Mouse (Mus musculus) embryonic stem cell, embryonic (primary cell): ENCODE results near the gene Foxp1.

Source experiments
- CTCF ChIA-PET, 4 experiments: fragments of 300-600 bp in 2 of 4; fragments of 350-600 bp in 2 of 4; sonication (Branson Sonifier 250); formaldehyde crosslinking; loops; one replicate each; lab custom pipeline; 2022; ENCODE audit warnings: inconsistent platforms in 2 of 4; lab: Charles Lee
- POLR2A ChIA-PET, 4 experiments: fragments of 300-600 bp in 2 of 4; fragments of 350-600 bp in 2 of 4; sonication (Branson Sonifier 250); formaldehyde crosslinking; loops; one replicate each; lab custom pipeline; 2022; ENCODE audit warnings: antibody characterized with exemption in 4 of 4, inconsistent platforms in 1 of 4; lab: Charles Lee

The Foxp1 gene

DNA sequence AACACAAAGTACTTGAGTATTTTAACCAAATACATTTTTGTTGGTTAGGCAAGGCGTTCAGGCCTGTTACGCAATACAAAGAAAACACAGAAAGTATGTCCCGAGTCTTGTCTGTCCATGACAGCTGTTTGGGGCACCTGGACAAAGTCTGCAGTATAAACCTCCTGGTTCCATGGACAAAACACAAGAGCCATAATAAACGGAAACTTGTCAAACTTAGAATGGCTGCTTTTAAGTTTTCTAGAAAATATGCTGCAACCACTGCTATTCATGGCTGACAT lies 378.8 kb downstream of the Foxp1 start:
- ChIA-PET CTCF (no interaction called here), POLR2A (no interaction called here)

DNA sequence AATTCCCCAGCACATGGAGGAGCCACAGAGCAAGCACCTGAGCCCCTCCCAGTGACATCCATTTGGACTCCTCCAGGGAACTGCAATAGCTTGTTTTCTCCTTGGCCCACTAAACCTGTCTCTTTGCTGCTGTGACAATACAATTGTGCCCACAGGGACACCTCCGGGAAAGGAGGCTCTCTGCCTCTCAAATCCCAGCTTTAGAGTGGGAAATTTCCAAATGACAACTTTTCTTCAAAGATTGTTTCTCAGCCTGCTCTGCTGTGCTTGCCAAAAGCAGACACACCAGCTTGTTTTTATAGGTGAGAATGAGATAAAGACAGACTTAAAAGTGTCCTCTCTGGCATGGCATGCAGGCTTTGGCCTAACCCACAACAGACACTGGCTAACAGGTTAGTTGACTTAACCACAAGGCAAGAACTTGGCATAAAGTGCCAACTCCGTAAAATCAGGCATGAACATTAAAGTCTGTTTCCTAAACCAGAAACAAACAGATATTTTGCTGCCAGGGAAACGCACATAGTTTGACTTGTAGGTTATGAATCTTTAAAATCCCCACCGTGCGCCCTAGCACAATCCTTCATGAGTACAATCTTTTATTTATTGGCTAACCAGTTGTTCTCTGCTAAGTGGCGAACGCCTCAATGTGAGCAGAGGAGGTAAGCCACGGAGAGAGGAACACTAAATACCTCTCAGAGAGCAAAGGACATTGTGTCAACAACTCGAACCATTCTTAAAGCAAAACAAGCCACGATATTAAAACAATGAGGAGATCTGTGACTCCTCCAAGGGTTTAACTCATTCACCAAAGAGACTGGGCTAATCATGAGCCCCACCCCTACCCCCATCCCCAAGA lies 379.4 kb downstream of the Foxp1 start:
- CTCF ChIA-PET: interaction anchor here in 1 of 4 experiments (0.6 kb wide), 1 partner anchor 98 kb away, joined by 3 read pairs; no protein-coding TSS in a partner anchor
- POLR2A ChIA-PET: no interaction called here

DNA sequence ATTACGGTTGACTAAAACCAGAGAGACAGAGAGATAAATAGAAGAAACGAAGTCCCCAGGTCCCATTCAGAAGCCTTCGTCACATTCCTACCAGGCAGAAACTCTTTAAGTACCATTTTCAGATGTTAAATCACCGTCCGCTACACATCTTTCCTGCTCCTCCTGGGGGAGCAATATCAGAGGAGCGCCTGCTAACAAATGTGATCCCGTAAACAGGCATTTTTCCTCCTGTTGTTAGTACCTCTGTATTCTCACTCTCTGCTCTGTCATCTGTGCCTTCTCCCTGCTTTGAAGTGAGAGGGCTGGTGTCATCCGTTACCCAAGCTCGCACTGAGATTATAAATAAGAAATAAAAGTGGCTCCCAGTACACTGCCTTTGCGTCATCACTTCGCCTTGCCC lies 384.5 kb downstream of the Foxp1 start:
- ChIA-PET CTCF (no interaction called here), POLR2A (no interaction called here)

DNA sequence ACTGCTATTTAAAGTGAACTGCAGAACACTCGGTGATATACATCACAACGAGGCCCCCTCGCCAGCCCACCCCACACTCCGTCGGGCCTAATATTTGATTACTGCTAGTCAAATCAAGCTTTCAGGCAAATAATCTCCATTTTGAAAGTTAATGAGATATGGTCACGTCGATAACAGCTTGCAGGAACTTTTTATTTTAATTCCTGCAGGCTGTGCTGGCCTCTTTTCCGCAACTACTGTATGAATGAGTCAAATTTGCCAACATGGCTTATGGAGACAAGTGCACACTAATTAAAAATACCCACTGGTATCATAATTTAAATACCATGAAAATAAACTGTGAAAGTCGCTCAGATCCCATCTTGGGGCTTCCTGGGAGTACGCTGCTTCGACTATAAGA lies 385.4 kb downstream of the Foxp1 start:
- POLR2A ChIA-PET: no interaction called here
- CTCF ChIA-PET: no interaction called here

GRCm38 (mm10) chr6:99135938-99136729 lies 386.4 kb downstream of the Foxp1 start:
- CTCF ChIA-PET: no interaction called here
- POLR2A ChIA-PET: no interaction called here

- ChIA-PET POLR2A (interaction anchor here in 1 of 4 experiments (1.0 kb wide), 1 partner anchor 11 kb away, joined by 3 read pairs; no protein-coding TSS in a partner anchor), CTCF (interaction anchor here in 1 of 4 experiments (0.7 kb wide), 1 partner anchor 389 kb away, joined by 3 read pairs; no protein-coding TSS in a partner anchor)
Measured at GRCm38 (mm10) chr6:99131815-99132214, 390.7 kb downstream of the Foxp1 start.

DNA sequence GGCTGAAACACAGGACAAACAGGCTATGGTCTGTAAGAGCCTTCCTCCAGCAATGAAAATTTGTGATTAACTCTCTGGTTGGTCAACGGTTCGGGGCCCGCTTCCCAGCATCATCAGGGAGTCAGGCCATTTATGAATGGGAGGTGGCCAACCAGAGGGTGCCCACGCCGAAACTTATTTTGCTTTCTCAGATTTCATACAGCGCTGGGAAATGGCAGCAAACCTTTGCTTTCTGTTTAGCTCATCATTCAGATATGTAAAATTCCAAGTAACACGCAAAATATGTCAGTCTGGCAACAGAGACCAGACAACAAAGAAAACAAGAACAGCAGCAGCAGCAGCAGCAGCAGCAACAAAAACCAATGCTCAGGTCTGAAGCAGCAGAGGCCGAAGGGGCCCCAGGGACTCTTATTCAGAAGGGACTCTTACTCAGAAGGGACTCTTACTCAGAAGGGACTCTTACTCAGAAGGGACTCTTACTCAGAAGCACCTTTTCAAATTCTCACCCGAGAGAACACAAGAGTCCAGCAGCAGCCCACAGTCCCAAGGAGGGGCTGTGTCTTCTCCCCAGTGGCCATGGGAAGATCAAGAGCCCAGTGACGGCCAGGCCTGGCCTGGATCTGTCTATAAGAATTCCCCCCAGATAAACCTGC lies 391.6 kb downstream of the Foxp1 start:
- POLR2A ChIA-PET: interaction anchor here in 1 of 4 experiments (0.5 kb wide), 1 partner anchor 174 kb away, joined by 3 read pairs; no protein-coding TSS in a partner anchor
- CTCF ChIA-PET: no interaction called here

GRCm38 (mm10) chr6:99126717-99127116 lies 395.8 kb downstream of the Foxp1 start:
- POLR2A ChIA-PET: no interaction called here
- CTCF ChIA-PET: no interaction called here

DNA sequence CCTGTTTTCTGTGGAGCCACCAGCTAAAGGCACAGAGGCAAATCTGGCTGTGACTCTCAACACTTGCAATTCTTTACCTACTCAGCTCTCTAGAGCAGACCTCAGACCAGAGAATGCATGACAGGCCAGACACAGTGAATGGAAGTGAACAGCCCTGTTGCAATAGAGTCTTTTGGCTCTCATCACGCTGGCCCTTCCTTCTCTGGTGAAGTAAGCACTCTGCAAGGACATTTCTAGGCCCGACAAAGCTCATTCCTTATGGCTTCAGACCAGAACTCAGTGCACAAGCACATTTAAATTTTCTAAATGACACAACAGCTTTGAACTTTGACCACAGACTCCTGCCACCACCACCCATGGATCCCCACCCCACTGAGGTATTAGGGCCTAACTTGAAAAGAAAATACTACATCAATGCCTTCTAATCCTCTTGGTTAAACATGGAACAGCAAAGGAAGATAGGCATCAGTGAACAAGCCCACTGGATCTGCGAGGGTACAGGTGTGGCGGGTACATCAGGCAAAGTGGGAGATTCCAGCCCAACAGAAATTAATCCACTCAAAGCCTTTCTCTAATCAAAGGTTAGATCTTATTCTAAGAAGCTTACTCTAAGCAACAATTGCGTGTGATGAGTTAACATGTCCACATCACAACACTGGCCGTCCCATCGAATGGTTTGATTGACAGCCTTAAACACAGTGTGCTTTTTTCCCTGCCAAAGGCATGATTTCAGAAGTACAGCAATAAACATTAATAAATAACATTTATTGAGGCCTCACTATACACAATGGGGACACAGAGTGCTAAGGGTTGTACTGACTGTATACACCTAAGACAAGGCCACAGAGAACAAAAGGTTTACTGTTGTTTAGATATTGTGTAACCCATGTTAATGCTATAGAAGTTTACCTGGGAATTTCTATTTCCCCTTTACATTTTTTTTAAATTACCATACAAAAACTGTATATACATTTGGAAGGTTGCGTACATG lies 401.4 kb downstream of the Foxp1 start:
- POLR2A ChIA-PET: interaction anchor here in 1 of 4 experiments (1.0 kb wide), 1 partner anchor 11 kb away, joined by 3 read pairs; no protein-coding TSS in a partner anchor

GRCm38 (mm10) chr6:99118534-99118933 lies 404.0 kb downstream of the Foxp1 start:
- POLR2A ChIA-PET: interaction anchor here in 1 of 4 experiments (1.5 kb wide), 1 partner anchor 11 kb away, joined by 4 read pairs; no protein-coding TSS in a partner anchor
- CTCF ChIA-PET: no interaction called here

More for the DNA sequence above, 401.4 kb downstream of the Foxp1 start:
- CTCF ChIA-PET: no interaction called here

DNA sequence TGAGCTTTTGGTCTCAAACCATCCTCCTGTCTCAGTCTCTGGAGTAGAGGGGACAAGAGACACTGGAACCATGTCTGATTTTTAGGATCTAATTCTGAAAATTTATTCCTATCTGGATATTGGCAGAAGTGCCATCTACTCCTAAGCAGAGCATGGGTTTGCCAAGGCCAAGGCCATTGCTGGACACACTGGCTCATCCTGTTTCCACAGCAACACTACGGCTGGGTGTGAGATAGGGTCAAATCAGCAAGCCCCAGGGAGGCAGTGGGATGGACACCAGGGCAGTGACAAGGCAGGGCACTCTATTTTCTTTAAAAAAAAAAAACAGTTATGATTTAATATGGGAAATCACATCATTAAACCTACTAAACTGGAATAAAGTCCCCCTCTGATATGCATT lies 405.1 kb downstream of the Foxp1 start:
- ChIA-PET POLR2A (interaction anchor here in 1 of 4 experiments (0.6 kb wide), 1 partner anchor 743 kb away, joined by 3 read pairs; no protein-coding TSS in a partner anchor), CTCF (no interaction called here)

DNA sequence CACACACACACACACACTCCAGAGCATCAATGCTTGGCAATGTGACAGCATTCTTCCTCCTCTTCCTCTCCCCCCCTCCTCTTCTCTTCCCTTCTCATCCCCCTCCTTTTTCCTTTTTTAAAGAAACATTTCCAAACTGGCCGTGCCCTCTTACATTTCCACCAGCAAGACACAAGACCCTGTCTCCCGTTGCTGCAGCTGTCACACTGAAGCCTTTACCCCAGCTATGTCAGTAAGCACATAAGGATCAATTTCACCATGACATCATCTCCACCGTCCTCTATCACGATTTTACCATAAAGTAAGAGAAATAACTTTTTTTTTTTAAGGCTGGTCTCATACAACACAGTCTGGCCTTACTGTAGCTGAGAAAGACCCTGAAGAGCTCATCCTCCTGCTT lies 410.7 kb downstream of the Foxp1 start:
- POLR2A ChIA-PET: no interaction called here
- CTCF ChIA-PET: no interaction called here

- POLR2A ChIA-PET: no interaction called here
- CTCF ChIA-PET: no interaction called here
Measured at GRCm38 (mm10) chr6:99108417-99108816, 414.1 kb downstream of the Foxp1 start.

GRCm38 (mm10) chr6:99107674-99108073 lies 414.8 kb downstream of the Foxp1 start:
- CTCF ChIA-PET: no interaction called here
- POLR2A ChIA-PET: no interaction called here

DNA sequence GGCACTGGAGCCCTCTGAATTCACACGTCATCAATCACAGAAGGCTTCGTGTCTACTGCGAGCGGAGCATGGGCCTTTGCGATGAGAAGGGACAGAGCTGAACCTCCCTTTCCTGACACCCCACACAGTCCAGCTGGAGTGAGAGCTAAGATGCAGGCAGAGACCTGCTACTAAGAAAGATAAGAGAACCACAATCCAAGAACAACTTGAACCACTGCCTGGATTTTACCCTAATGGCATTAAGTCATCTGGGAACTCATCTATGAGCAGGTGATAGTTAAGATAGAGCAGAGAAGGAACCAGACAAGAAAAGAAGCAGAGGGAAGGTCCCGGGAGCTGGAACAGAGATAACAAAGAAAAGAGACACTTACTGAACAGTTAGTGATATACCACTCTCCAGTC lies 415.4 kb downstream of the Foxp1 start:
- ChIA-PET POLR2A (no interaction called here), CTCF (no interaction called here)

DNA sequence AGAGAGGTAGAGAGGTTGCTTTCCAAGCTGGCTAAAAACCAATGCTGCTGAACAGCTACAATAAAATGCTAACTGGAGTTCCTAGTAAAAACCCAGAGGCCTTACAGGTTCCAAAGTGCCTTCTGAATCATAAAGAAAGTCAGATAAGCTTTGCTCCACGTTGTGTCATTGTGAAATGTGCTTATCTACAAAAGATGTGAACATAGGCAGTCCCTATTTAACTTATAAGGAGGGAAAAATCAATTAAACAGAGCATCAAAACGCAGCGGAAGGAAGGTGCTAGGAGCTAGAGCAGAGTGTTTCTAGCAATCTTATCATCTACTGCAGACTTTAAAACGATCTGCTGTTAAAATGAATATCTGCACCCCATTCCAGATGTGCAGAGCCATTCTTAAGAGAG lies 416.5 kb downstream of the Foxp1 start:
- POLR2A ChIA-PET: no interaction called here
- CTCF ChIA-PET: interaction anchor here in 1 of 4 experiments (0.9 kb wide), 1 partner anchor 10 kb away, joined by 3 read pairs; no protein-coding TSS in a partner anchor

DNA sequence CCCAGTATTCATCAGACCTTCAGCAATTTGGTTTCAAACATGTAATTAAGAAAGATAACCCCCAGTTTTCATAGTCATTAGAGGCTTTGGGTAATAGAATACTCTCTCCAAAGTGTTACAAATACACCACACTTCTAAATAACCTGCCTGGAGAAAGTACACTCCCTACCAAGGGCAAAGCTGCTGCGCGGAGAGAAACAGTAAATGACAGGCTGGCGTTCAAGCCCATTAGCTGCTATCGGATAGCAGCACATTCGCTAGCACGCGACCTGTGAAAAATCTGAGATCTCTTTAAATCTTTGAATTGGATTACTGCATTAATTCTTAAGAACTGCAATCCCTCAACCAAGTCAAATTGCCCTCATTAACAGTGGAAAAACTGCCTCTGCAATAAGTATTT lies 418.1 kb downstream of the Foxp1 start:
- CTCF ChIA-PET: interaction anchor here in 2 of 4 experiments (0.6 kb wide), 2 partner anchors 70 to 1506 kb away, joined by 3 read pairs; no protein-coding TSS in a partner anchor
- POLR2A ChIA-PET: interaction anchor here in 1 of 4 experiments (0.6 kb wide), 1 partner anchor 77 kb away, joined by 6 read pairs; no protein-coding TSS in a partner anchor

DNA sequence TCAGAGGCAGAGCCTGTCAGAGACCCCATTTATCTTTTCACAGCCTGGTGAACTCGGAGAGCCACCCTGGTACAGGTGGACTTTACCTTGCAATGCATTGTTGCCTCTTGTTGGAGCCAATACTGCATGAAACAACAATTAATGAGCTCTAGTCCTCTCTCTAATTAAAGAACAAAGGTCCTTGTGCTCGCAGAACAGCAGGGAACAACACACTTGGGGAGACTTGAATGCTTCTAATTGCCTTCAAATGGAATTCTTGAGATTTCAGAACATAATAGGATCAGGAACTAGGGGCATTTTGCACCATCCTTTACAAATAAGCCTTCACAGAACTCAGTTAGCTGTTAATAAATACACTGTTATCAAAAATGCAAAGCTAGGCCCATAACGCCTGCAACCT lies 418.6 kb downstream of the Foxp1 start:
- POLR2A ChIA-PET: interaction anchor here in 1 of 4 experiments (0.6 kb wide), 1 partner anchor 77 kb away, joined by 6 read pairs; no protein-coding TSS in a partner anchor
- CTCF ChIA-PET: interaction anchor here in 1 of 4 experiments (0.6 kb wide), 1 partner anchor 69 kb away, joined by 3 read pairs; no protein-coding TSS in a partner anchor
